Mouse (Mus musculus): ENCODE data around the gene Nos1.
"Not testable (repeated sequence)": the region's sequence is repeated elsewhere in the genome, so short reads cannot be mapped to it uniquely, and the experiment has no call there.

The Nos1 gene

GRCm38 (mm10) chr5:117840988-117841387 lies 60.2 kb downstream of the Nos1 start:
- no peak for DNase-seq

DNA sequence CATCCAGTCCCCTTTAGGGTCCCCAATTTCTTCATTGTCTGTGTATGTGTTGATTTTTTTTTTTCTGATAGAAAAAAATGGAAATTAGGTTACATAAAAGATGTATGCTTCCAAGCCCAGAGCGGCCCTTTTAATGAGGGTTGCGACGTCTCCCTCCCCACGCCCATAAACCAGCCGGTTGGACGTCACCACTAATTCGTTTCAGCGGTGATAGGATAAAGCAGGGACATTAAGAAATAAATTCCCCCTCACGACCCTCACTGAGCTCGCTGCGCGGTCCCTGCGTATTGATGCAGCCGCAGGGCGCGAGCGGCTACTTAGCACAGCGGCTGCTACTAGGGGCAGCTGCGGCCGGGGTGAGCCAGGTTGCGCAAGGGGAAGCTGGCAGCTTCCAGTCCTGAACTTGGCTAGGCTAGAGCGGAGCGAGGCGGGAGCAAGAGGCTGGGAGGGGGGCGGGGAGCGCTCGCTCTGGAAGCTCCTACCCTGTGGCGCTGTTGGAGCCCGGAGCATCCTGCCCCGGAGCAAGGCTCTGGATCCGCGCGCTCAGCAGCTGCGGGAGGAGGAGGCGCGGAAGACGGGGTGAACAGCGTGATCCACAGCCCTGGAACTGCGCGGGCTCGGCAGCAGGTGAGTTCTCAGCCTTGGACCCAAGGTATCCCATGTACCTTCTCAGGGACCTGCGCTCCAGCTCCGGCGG lies 61.0 kb downstream of the Nos1 start:
- DNase-seq: no peak

- no peak for DNase-seq
Observed at GRCm38 (mm10) chr5:117842699-117843098, 61.9 kb downstream of the Nos1 start.

DNA sequence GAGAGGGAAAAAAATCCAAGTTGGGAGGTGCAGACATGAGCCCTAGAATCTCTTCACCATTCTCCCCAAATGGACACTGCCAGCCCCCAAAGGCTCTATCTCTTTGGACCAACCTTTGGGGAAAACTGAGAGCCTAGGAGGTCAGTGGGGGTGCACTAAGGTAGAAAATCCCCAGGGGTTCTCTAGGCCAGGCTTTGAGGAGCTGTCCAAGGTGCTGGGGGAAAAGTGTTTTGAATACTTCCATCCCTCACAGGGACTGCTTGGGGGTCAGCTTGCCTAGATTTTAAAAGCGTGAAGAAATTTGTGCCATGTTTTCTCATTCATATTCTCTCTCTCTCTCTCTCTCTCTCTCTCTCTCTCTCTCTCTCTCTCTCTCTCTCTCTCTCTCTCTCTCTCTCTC lies 63.8 kb downstream of the Nos1 start:
- no peak for DNase-seq

DNA sequence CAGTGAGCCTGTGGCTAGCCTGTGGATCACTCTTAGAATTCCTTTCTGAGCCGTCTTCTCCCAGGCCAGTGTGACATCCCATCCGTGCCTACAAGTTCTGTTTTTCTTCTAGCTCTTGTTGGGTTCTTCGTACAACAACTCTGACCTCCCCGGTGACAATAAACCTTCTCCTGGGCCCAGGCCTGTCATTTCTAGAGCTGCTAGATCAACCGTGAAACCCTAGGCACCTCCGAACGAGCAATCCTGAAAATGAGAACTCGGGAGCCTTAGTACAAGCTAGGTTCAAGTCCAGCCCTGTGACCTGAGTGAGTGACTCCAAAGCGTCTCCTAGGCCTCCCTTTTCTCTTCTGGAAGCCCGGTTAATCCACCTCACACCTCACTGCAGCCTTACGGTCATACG lies 69.6 kb downstream of the Nos1 start:
- no peak for DNase-seq

- no peak for DNase-seq
Observed at GRCm38 (mm10) chr5:117853741-117854140, 72.9 kb downstream of the Nos1 start.

DNA sequence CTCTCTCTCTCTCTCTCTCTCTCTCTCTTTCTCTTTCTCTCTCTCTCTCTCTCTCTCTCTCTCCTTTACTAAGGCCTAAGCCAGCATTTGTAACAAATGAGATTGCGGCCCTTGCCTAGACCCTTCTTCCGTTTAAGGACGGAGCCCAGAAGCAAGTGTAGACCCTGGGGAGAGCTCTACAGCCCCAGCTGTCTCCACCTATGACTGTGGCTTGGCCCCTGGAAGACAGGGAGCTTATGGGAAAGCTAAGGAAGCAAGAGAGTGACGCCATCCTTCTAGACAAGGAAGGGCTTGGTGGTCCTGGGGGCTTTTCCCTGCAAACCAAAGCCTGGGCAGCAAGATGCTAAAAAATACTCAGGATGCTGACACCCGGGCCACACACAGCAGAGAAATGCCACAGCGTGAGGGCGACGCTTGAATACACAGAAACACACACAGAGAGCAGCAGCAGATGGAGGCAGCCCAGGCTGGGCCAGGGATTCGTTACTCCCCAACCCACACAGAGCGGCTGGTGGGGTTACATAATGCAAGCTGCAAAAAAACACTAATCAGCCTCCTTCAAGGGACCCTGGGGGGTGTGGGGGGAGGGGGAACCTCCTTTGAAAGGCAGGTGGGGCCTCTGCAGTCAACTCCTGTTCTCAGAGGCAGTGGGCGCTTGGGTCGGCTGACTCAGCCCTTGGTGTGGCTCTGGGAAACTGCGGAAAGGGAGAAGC lies 83.9 kb downstream of the Nos1 start:
- no peak for DNase-seq

GRCm38 (mm10) chr5:117865876-117866275 lies 85.0 kb downstream of the Nos1 start:
- DNase-seq: no peak

- DNase-seq: no peak
Observed at GRCm38 (mm10) chr5:117871614-117872013, 90.8 kb downstream of the Nos1 start.

DNA sequence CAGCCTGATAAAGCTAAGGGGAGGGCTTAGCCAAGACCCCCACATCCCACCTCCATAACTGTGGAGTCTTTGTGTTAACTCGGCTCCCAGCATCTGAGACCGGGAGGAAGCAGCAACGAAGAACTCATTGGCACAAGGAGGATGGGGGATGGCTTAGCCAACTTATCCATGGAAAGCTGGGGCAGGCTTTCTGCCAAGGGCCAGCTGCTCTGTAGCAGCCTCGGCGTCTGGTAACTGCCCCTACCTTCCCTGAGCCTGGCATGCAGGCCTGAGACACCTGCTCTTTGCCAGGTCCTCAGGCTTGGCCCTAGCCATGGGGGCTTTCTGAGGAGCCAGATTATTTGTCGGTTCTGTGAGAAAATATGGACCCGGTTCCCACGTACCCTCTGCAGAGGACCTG lies 93.0 kb downstream of the Nos1 start:
- DNase-seq: no peak

DNA sequence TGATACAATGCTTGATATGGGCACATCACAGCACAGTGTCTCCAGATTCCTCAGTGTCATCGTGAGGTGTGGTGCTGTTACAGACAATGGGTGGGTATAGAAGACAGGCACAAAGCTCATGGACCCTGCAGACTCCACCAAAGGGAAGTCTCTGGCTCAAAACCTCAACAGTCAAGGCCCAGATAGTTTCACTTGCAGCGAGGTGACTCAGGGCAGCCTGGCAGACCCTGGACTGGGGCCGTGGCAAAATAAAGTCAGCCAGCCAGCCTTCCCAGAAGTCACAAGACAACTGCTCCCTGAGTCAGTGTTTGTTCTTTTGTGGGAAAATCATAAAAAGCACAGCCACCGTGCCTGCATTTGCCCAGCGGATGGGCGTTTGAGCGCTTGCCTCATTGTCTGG lies 93.4 kb downstream of the Nos1 start:
- no peak for DNase-seq

DNA sequence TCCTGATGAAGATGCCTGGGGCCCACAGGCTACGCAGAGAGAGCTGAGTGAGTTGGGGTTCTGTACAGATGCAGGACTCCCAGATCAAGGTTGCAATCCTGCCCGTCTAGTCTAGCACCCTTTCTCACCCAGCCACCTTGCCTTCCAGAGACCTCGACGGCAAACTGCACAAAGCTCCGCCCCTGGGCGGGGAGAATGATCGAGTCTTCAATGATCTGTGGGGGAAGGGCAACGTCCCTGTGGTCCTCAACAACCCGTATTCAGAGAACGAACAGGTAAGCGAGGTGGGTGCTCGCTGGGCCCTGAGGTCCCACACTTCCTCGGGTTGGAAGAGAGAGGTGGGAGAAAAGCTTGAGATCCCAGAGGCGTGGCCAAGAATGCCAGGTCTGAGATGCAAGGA lies 98.3 kb downstream of the Nos1 start:
- no peak for DNase-seq

- no peak for DNase-seq
Observed at GRCm38 (mm10) chr5:117880916-117881555, 100.2 kb downstream of the Nos1 start.

- not testable (repeated sequence) for DNase-seq
Observed at GRCm38 (mm10) chr5:117882411-117882810, 101.6 kb downstream of the Nos1 start.

GRCm38 (mm10) chr5:117884991-117885390 lies 104.2 kb downstream of the Nos1 start:
- DNase-seq: no peak

GRCm38 (mm10) chr5:117888126-117888525 lies 107.3 kb downstream of the Nos1 start:
- no peak for DNase-seq

- DNase-seq: no peak
Observed at GRCm38 (mm10) chr5:117888946-117889345, 108.1 kb downstream of the Nos1 start.

- DNase-seq: no peak
Observed at GRCm38 (mm10) chr5:117889571-117889970, 108.7 kb downstream of the Nos1 start.

GRCm38 (mm10) chr5:117890871-117891270 lies 110.0 kb downstream of the Nos1 start:
- no peak for DNase-seq

GRCm38 (mm10) chr5:117891545-117891944 lies 110.7 kb downstream of the Nos1 start:
- DNase-seq: no peak

DNA sequence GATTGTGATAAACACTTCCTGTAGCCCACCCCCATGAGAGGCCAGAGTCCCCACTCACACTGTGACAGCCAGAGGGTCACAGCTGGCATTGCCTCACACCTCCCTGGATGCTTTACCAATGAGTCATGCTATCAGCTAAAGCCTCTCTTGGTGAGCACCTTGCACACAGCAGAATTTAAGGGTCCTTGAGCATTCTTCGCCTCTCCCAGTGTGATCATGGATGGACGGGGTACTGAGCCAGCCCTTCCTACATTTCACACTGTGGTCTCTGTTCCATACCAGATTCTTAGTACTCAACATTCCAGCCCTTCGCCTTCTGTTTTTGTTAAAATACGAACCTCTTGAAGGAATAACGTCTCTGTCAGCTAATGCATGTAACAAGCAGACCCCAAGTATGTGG lies 113.2 kb downstream of the Nos1 start:
- DNase-seq: no peak

DNA sequence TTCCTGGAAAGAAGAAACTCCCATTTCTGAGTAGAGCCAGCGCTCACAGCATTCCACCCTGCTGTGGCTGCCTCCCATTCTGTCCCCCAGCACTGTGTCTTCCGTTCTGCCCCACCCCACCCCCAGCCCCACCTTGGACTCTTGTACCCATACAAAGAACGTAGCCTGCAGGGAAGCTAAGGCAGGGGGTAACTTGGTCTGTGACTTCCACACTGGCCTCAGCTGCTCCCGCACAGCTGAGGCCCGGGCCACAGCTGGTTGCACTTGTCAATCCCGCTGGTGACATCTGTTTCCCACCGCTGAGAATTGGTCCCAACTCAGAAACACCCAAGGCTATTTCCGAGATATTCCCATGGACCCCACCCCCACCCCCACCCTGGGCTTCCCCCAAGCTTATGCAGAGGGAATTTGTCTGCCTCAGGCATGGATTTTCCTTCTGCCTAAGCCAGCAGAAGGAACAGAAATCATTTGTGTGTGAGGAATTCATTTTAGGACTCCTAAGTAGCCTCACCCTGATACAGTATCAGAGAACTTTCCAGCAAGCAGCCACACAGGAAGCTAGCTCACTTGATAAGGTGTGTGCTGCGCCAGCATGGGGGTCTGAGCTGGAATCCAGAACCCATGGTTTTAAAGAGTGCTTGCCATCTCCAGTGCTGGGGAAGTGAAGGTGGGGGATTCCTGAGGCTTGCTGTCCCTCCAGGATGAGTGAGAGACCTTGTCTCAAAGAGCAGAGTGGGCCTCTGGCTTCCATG lies 117.4 kb downstream of the Nos1 start:
- no peak for DNase-seq

DNA sequence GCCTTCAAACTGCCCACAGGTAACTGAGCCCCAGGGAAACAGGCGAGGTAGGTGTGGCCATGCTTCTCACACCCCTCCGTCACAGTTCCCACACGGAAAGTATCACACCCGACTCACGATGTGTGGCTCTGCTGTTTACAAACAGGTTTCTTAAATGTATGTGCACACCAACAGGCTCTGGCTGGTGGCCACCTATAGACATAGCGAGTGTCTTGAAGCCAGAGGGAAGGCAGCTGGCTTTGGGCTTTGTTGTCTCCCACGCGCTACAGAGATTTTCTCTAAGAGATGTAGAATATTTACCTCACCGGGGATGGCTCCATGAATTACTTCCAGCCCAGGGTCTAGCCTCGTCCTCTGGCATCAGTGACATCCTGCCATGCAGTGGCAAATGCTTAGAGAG lies 118.5 kb downstream of the Nos1 start:
- DNase-seq: no peak

Data from thymus, postnatal 14 days (tissue).